Mouse (Mus musculus): Measurements from ENCODE around the gene Cryzl1. TPM values are rescaled to one million over a fixed set of nuclear protein-coding genes. Genes with fewer than 3 reads are reported as not detected.
A peak's percentile ranks its signal among the peaks of the same experiment; 100 is the strongest.

Cryzl1 gene
- polyA plus RNA-seq, 1 experiment = not detected

GRCm38 (mm10) chr16:91747567-91747966, 18.8 kb upstream of the Cryzl1 start:
- WGBS = 90% methylated on average over 6 of the region's 6 CpGs
- TF ChIP-seq CTCF (IDR thresholded peaks at IDR 0.05; ENCODE audit: insufficient read depth, low read depth, low read length) = no peak
- TF ChIP-seq POLR2A (IDR thresholded peaks at IDR 0.05; ENCODE audit: insufficient read depth, low read depth, low read length) = no peak
- Histone ChIP-seq H3K4me1 (ENCODE audit: control insufficient read depth, insufficient read depth, low read length) (peaks cover 17% of the 10 kb centered on the region), H3K4me3 (ENCODE audit: insufficient read depth, low read depth, low read length) (no peak overlapping the region), H3K27ac (ENCODE audit: insufficient read depth, low read depth, low read length) (no peak overlapping the region)

- H3K4me3 ChIP-seq (ENCODE audit: insufficient read depth, low read depth, low read length) = no peak overlapping the region
- no peak for TF ChIP-seq POLR2A (IDR thresholded peaks at IDR 0.05; ENCODE audit: insufficient read depth, low read depth, low read length)
- no peak for TF ChIP-seq CTCF (IDR thresholded peaks at IDR 0.05; ENCODE audit: insufficient read depth, low read depth, low read length)
- WGBS = 36% methylated on average over 14 of the region's 14 CpGs
These were observed 17.6 kb upstream of the Cryzl1 start for GRCm38 (mm10) chr16:91746101-91746950.

GRCm38 (mm10) chr16:91743055-91743454, 14.3 kb upstream of the Cryzl1 start:
- WGBS = 83% methylated on average over 7 of the region's 7 CpGs
- Histone ChIP-seq H3K27ac (ENCODE audit: insufficient read depth, low read depth, low read length) (no peak overlapping the region), H3K4me1 (ENCODE audit: control insufficient read depth, insufficient read depth, low read length) (peaks cover 27% of the 10 kb centered on the region), H3K4me3 (ENCODE audit: insufficient read depth, low read depth, low read length) (no peak overlapping the region)
- TF ChIP-seq CTCF (IDR thresholded peaks at IDR 0.05; ENCODE audit: insufficient read depth, low read depth, low read length) (no peak), POLR2A (IDR thresholded peaks at IDR 0.05; ENCODE audit: insufficient read depth, low read depth, low read length) (no peak)

More at GRCm38 (mm10) chr16:91746101-91746950, 17.6 kb upstream of the Cryzl1 start:
- H3K27ac ChIP-seq (ENCODE audit: insufficient read depth, low read depth, low read length) = no peak overlapping the region
- peaks cover 17% of the 10 kb centered on the region for H3K4me1 ChIP-seq (ENCODE audit: control insufficient read depth, insufficient read depth, low read length)

GRCm38 (mm10) chr16:91740918-91741255, 12.1 kb upstream of the Cryzl1 start:
- Histone ChIP-seq H3K4me3 (ENCODE audit: insufficient read depth, low read depth, low read length) (no peak overlapping the region), H3K27ac (ENCODE audit: insufficient read depth, low read depth, low read length) (peak overlapping the region; percentile 48; the same call in 1 of the 2 replicates), H3K4me1 (ENCODE audit: control insufficient read depth, insufficient read depth, low read length) (peaks cover 26% of the 10 kb centered on the region)
- WGBS = 61% methylated on average over 7 of the region's 7 CpGs
- TF ChIP-seq CTCF (IDR thresholded peaks at IDR 0.05; ENCODE audit: insufficient read depth, low read depth, low read length) (no peak), POLR2A (IDR thresholded peaks at IDR 0.05; ENCODE audit: insufficient read depth, low read depth, low read length) (no peak)

- 64% methylated on average over 8 of the region's 8 CpGs for WGBS
- H3K27ac ChIP-seq (ENCODE audit: insufficient read depth, low read depth, low read length) = peak overlapping the region; percentile 42; the same call in 1 of the 2 replicates
- no peak for TF ChIP-seq CTCF (IDR thresholded peaks at IDR 0.05; ENCODE audit: insufficient read depth, low read depth, low read length)
- TF ChIP-seq POLR2A (IDR thresholded peaks at IDR 0.05; ENCODE audit: insufficient read depth, low read depth, low read length) = no peak
These were observed 11.6 kb upstream of the Cryzl1 start for GRCm38 (mm10) chr16:91740184-91740917.

GRCm38 (mm10) chr16:91738505-91738904, 9.7 kb upstream of the Cryzl1 start:
- Histone ChIP-seq H3K4me3 (ENCODE audit: insufficient read depth, low read depth, low read length) (no peak overlapping the region), H3K4me1 (ENCODE audit: control insufficient read depth, insufficient read depth, low read length) (peaks cover 29% of the 10 kb centered on the region), H3K27ac (ENCODE audit: insufficient read depth, low read depth, low read length) (no peak overlapping the region)
- WGBS = 76% methylated on average over 6 of the region's 6 CpGs
- TF ChIP-seq CTCF (IDR thresholded peaks at IDR 0.05; ENCODE audit: insufficient read depth, low read depth, low read length) (no peak), POLR2A (IDR thresholded peaks at IDR 0.05; ENCODE audit: insufficient read depth, low read depth, low read length) (no peak)

More at GRCm38 (mm10) chr16:91740184-91740917, 11.6 kb upstream of the Cryzl1 start:
- Histone ChIP-seq H3K4me1 (ENCODE audit: control insufficient read depth, insufficient read depth, low read length) (peaks cover 28% of the 10 kb centered on the region), H3K4me3 (ENCODE audit: insufficient read depth, low read depth, low read length) (no peak overlapping the region)

GRCm38 (mm10) chr16:91736046-91736816, 7.5 kb upstream of the Cryzl1 start:
- no peak overlapping the region for H3K4me3 ChIP-seq (ENCODE audit: insufficient read depth, low read depth, low read length)
- no peak for TF ChIP-seq POLR2A (IDR thresholded peaks at IDR 0.05; ENCODE audit: insufficient read depth, low read depth, low read length)
- TF ChIP-seq CTCF (IDR thresholded peaks at IDR 0.05; ENCODE audit: insufficient read depth, low read depth, low read length) = no peak
- 78% methylated on average over 7 of the region's 7 CpGs for WGBS
- peaks cover 22% of the 10 kb centered on the region for H3K4me1 ChIP-seq (ENCODE audit: control insufficient read depth, insufficient read depth, low read length)
- no peak overlapping the region for H3K27ac ChIP-seq (ENCODE audit: insufficient read depth, low read depth, low read length)

GRCm38 (mm10) chr16:91734771-91735170, 6.0 kb upstream of the Cryzl1 start:
- Histone ChIP-seq H3K4me1 (ENCODE audit: control insufficient read depth, insufficient read depth, low read length) (peaks cover 13% of the 10 kb centered on the region), H3K27ac (ENCODE audit: insufficient read depth, low read depth, low read length) (no peak overlapping the region), H3K4me3 (ENCODE audit: insufficient read depth, low read depth, low read length) (no peak overlapping the region)
- 67% methylated on average over 5 of the region's 5 CpGs for WGBS
- TF ChIP-seq POLR2A (IDR thresholded peaks at IDR 0.05; ENCODE audit: insufficient read depth, low read depth, low read length) = no peak
- no peak for TF ChIP-seq CTCF (IDR thresholded peaks at IDR 0.05; ENCODE audit: insufficient read depth, low read depth, low read length)
